Mouse (Mus musculus) intestine, embryonic 15.5 days (tissue): ENCODE measurements around the gene Mpzl1. TPM values are rescaled to one million over a fixed set of nuclear protein-coding genes. Genes with fewer than 3 reads are reported as not detected.

Source experiments
- ATAC-seq: fragments of 200-750 bp; cut with Nextera tagmentation; 2 replicates; pipeline ENCODE4 v1.8.0; 2017; ENCODE audit warnings: moderate TSS enrichment, moderate library complexity
- H3K27ac ChIP-seq: fragments of 300-500 bp; sonication (generic); 2 replicates; pipeline ENCODE4 v1.5.1; 2015; ENCODE audit warnings: mild to moderate bottlenecking, inconsistent platforms
- H3K27me3 ChIP-seq: fragments of 300-500 bp; sonication (generic); replicated peaks from 2 replicates; pipeline ENCODE4 v1.6.1; 2015; ENCODE audit warnings: inconsistent platforms
- H3K36me3 ChIP-seq: fragments of 300-500 bp; sonication (generic); 2 replicates; pipeline ENCODE4 v1.6.1; 2015; ENCODE audit warnings: inconsistent platforms
- H3K4me1 ChIP-seq: fragments of 300-500 bp; sonication (generic); replicated peaks from 2 replicates; pipeline ENCODE4 v1.6.1; 2015; ENCODE audit warnings: inconsistent platforms
- H3K4me2 ChIP-seq: fragments of 300-500 bp; sonication (generic); replicated peaks from 2 replicates; pipeline ENCODE4 v1.6.1; 2015; ENCODE audit warnings: mild to moderate bottlenecking, inconsistent platforms
- H3K4me3 ChIP-seq: fragments of 300-500 bp; sonication (generic); replicated peaks from 2 replicates; pipeline ENCODE4 v1.5.1; 2015; ENCODE audit warnings: inconsistent platforms
- H3K9ac ChIP-seq: fragments of 300-500 bp; sonication (generic); 2 replicates; pipeline ENCODE4 v1.6.1; 2015; ENCODE audit warnings: inconsistent platforms
- H3K9me3 ChIP-seq: fragments of 300-500 bp; sonication (generic); 2 replicates; pipeline ENCODE4 v1.6.1; 2016; ENCODE audit warnings: inconsistent platforms
- WGBS: fragments of 180-500 bp; shearing (Covaris S2); methylation state at CpG from one replicate; pipeline ENCODE4 v1.1.7; 2015; 5-methylcytosine and 5-hydroxymethylcytosine counted together
- polyA plus RNA-seq: library from polyadenylated mRNA; unstranded; fragments of >200 nt; fragmentation: Nextera tagmentation; extraction: Ambion mirVana; gene quantifications from 2 replicates; pipeline ENCODE4 v1.2.1, GENCODE M21; 2015

The Mpzl1 gene
- polyA plus RNA-seq, 1 experiment from 2014 or later, result 129 TPM

DNA sequence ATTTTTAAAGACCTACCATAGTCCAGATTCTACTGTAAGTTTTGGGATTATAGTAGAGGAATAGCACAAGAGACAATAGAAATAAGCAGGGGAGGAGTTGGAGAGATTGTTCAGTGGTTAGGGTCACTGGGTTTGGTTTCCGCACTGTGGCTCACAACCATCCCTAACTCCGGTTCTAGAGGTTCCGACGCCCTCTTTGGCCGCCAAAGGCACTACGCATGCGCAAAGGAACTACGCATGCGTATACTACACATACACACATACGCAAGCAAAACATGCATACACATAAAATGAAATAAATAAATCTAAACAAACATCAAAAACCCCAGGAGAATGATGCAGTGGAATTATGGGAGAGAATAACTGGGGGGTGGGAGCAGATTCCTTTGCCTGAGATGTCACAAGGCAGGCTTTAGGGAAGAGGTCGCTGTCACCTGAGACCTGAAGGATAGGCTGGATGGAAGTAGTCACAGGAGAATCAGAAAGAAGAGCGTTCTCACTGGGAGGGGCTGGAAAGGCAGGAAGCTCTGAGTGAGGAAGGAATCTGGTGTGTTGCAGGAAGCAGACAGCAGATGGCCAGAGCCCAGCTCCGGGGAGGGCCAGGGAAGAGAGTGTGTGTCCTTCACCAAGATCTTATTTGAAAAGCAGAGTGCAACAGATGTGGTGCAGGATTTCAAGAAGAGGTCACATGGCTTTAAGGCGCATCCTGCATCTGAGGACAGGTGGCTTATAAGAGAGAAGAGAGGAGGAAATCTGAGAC, 19.0 kb upstream of the Mpzl1 start:
- H3K9me3 ChIP-seq, result no peaks in the 10 kb centered on the region
- peaks cover 8% of the 10 kb centered on the region for H3K36me3 ChIP-seq
- no peak overlapping the region for H3K9ac ChIP-seq
- H3K4me1 ChIP-seq, result 0 out of 2 replicates have a peak, but pooled peaks cover 5% of the 10 kb centered on the region
- 75% methylated on average over 14 of the region's 14 CpGs for WGBS
- no peak overlapping the region for H3K27ac ChIP-seq
- no peak overlapping the region for H3K4me3 ChIP-seq
- H3K27me3 ChIP-seq, result no peaks in the 10 kb centered on the region
- peak; percentile 29; the same call in 1 of the 2 replicates for ATAC-seq
- no peak overlapping the region for H3K4me2 ChIP-seq

DNA sequence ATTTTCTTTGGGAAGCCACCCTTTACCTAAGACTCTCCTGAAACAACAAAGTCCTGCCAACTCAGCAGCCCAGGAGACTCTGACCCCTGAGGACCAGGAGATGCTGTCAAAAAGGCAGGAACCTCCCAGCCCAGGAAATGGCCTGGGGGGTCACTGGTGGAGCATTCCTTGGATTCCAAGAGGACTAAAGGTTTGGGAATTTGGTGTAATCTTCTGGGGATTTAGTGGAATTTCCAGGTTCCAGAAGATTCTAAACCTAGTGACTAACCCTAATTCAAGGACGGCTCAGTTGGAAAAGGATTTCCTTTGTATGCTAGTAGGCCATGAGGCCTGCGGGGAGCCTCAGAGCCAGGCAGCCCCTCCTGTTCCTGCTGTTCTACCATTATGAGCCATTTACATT, 18.2 kb upstream of the Mpzl1 start:
- Histone ChIP-seq H3K4me3 (no peak overlapping the region), H3K36me3 (peaks cover 2% of the 10 kb centered on the region), H3K27ac (no peak overlapping the region), H3K4me2 (no peak overlapping the region), H3K4me1 (0 out of 2 replicates have a peak, but pooled peaks cover 5% of the 10 kb centered on the region), H3K9me3 (no peaks in the 10 kb centered on the region), H3K27me3 (no peaks in the 10 kb centered on the region), H3K9ac (no peak overlapping the region)
- WGBS, result 75% methylated on average over 2 of the region's 2 CpGs
- no peak for ATAC-seq

DNA sequence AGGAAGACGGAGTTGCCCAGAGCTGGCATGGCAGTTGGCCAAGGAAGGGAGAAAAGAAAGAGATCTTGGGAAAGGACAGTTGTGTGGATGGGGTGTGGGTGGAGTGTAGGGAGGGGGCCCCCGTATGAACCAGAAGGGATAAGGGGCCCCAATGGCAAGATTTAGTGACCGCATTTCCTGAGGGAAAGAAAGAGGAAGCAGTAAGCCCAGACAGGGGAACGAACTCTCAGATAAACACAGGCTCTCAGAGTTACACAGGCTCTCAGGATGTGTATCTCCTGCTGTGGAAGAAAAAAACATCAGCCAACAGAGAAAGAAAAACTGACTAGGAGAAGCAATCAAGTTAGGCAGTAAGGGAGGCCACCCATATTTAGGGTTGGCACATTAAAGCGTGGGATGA, 16.8 kb upstream of the Mpzl1 start:
- Histone ChIP-seq H3K36me3 (no peaks in the 10 kb centered on the region; the same call in none of the 2 replicates), H3K4me1 (0 out of 2 replicates have a peak, but pooled peaks cover 5% of the 10 kb centered on the region), H3K9me3 (no peaks in the 10 kb centered on the region), H3K27me3 (no peaks in the 10 kb centered on the region), H3K9ac (no peak overlapping the region), H3K4me2 (no peak overlapping the region), H3K4me3 (no peak overlapping the region), H3K27ac (no peak overlapping the region)
- 46% methylated on average over 5 of the region's 5 CpGs for WGBS
- no peak; the same call in 1 of the 2 replicates for ATAC-seq

DNA sequence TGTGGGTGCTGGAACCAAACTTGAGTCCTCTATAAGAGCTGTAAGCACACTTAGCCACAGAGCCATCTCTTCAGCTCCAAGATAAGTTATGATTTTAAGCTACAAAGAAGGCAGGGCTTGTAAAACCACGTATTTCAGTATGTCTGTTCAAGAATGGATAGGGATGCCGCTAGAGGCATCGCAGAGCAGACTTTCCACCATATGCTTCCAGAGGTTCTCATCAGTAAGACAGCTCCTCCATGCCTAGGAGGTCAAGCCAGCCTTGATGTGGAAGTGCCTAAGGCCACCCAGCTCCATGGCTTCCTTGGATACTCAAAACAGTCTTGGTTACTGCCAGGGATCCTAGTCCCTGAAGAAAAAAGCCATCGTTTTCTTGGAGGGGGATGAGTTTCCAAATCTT, 10.8 kb upstream of the Mpzl1 start:
- no peaks in the 10 kb centered on the region for H3K27me3 ChIP-seq
- no peaks in the 10 kb centered on the region for H3K4me1 ChIP-seq
- H3K4me3 ChIP-seq, result no peak overlapping the region
- no peak overlapping the region for H3K4me2 ChIP-seq
- H3K36me3 ChIP-seq, result no peaks in the 10 kb centered on the region
- no peak for ATAC-seq
- no peak overlapping the region for H3K27ac ChIP-seq
- WGBS, result 72% methylated on average over 4 of the region's 4 CpGs
- H3K9ac ChIP-seq, result no peak overlapping the region
- no peaks in the 10 kb centered on the region for H3K9me3 ChIP-seq

DNA sequence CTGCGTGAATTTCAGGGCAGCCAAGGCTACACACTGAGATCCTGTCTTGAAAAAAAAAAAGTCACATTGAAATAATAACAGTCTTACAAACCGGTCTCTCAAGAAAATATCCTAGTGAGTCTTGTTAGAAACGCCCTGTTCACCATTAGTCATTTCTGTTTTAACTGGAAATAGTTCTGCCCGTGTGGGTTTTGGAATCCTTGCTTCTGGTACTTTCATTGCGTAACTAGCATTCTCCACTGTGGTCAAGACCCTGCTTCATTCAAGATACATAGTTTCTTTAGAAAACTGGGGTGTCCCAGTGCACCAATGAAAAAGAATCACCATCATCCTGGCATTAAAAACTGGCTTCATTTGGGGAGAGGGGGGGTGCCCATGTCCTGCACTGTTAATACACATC, 9.4 kb upstream of the Mpzl1 start:
- H3K36me3 ChIP-seq, result no peaks in the 10 kb centered on the region
- no peak overlapping the region for H3K9ac ChIP-seq
- no peak overlapping the region for H3K27ac ChIP-seq
- WGBS, result 64% methylated on average over 5 of the region's 5 CpGs
- peaks cover 5% of the 10 kb centered on the region; the same call in 1 of the 2 replicates for H3K4me1 ChIP-seq
- H3K27me3 ChIP-seq, result no peaks in the 10 kb centered on the region
- H3K4me2 ChIP-seq, result no peak overlapping the region
- H3K4me3 ChIP-seq, result no peak overlapping the region
- H3K9me3 ChIP-seq, result no peaks in the 10 kb centered on the region
- ATAC-seq, result no peak

DNA sequence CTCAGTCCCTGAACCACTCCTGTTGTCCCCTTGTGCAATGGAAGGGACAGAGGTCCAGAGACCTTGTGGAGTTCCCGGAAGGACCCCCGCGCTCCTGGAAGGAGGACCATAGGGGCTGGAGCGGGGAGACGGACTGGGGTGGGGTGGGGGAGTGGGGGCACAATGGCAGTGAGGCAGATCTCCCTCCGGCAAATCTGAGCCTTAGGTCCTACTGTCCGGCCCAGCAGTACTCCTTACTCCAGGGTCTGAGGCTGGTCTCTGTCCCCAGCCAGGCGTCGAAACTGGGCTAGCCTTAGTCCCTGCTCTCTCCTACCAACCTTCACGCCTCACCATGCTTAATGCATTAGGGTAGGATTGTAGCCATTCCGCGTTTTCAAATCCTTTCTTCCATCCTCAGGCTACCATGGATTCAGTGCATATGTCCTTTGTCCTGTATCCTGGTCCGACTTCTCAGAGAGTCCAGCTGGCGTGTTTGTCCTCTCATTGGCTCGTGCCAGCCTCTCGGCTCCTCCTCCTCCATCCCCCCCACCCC, 8.5 kb upstream of the Mpzl1 start:
- ATAC-seq, result peak; percentile 71
- Histone ChIP-seq H3K4me2 (peak overlapping the region; percentile 77), H3K4me3 (peak overlapping the region; percentile 83), H3K27ac (peak overlapping the region; percentile 94), H3K9me3 (no peaks in the 10 kb centered on the region), H3K9ac (peak overlapping the region; percentile 93), H3K36me3 (no peaks in the 10 kb centered on the region), H3K4me1 (peaks cover 5% of the 10 kb centered on the region; the same call in 1 of the 2 replicates), H3K27me3 (no peaks in the 10 kb centered on the region)
- under 1% methylated on average over 16 of the region's 16 CpGs for WGBS

DNA sequence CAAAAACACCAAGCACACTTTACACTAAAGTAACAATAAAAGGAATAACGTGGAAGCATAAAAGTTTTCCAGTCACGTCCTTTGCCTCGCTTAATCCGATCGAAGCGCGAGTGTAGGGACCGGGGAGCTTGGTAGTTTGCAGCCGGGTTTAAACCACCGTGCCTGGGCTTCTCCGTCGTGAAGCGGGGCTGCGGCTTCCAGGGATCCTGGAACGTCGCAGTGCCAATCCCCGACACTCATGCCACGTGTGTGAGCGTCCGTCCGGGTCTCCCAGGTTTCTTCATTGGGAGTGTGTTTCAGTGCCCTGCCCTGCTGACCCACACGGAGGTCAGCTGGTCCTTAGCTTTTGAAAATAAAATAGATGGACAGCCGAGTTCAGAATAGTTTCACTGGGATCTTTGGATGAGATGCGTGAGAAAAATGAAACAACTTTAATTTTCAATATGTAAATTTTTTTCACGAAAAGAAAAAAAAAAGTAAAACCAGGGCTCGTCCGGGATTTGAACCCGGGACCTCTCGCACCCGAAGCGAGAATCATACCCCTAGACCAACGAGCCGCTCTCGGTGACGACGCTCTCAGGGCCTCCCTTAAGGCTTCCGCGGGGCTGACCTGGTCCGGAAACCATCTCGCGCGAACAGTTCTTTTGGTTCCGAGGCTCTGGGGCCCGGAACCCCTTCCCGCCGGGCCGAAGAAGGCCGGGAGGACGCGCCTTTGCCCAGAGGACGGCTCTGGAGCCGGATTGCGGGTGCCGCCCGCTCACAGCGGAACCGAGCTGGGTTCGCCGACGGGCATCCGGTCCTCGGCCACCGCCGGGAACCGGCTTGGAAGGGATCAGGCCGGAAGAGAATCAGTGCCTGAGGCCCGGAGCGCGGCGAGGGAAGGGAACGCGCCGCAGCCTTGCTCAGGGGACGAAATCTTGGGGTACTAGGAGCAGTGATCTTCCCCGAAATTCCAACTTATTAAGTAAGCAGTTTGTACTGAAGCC, 7.7 kb upstream of the Mpzl1 start:
- ATAC-seq, result peak; percentile 92
- under 1% methylated on average over 75 of the region's 75 CpGs for WGBS
- H3K4me2 ChIP-seq, result peak overlapping the region; percentile 77
- H3K4me1 ChIP-seq, result peaks cover 5% of the 10 kb centered on the region; the same call in 1 of the 2 replicates
- H3K9me3 ChIP-seq, result no peaks in the 10 kb centered on the region
- peak overlapping the region; percentile 83 for H3K4me3 ChIP-seq
- H3K27me3 ChIP-seq, result no peaks in the 10 kb centered on the region
- no peaks in the 10 kb centered on the region for H3K36me3 ChIP-seq
- H3K27ac ChIP-seq, result peak overlapping the region; percentile 94
- H3K9ac ChIP-seq, result peak overlapping the region; percentile 93

DNA sequence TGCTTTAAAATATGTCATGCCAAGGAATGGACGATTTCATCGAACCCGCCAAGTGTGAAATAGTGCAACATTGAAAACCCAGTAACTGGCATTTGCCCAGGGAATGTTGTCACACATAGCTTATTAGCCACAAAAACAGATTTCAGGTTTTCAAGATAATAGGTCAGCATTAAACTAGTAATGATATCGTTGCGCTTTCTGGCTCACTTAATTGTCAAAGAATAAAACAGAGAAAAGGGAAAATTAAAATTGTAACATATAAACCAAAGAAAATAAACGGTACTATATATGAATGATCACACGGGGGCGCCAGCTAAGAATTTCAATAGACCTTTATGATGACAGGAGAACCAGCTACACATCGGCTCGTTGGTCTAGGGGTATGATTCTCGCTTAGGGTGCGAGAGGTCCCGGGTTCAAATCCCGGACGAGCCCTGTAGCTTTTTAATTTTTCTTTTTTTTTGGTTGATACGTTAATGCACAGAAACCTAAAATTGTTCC, 7.0 kb upstream of the Mpzl1 start:
- peak overlapping the region; percentile 57 for H3K4me2 ChIP-seq
- no peak overlapping the region; the same call in 1 of the 2 replicates for H3K27ac ChIP-seq
- peak; percentile 68 for ATAC-seq
- H3K27me3 ChIP-seq, result no peaks in the 10 kb centered on the region
- H3K4me1 ChIP-seq, result peaks cover 5% of the 10 kb centered on the region; the same call in 1 of the 2 replicates
- H3K36me3 ChIP-seq, result no peaks in the 10 kb centered on the region
- no peaks in the 10 kb centered on the region for H3K9me3 ChIP-seq
- peak overlapping the region; percentile 83 for H3K4me3 ChIP-seq
- no peak overlapping the region for H3K9ac ChIP-seq
- 7% methylated on average over 16 of the region's 16 CpGs for WGBS

DNA sequence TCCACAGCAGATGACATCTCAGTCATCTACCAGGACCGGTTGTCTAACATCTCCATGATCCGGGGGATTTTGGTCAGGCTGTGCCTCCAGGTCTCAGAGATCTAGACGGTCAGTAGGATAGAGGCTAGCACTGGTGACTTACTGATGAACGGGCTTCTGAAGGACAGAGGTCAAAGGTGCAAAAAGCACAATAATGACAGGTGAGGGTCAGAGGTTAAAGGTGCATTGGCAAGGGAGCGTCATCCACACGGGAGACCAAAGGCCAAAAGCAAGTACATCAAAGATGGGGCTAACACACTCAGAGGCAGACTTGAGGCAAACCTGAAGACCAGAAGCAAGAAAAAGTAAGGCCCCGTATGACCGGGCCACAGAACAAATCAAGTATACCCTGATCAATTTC, 2.0 kb upstream of the Mpzl1 start:
- ATAC-seq, result no peak
- Histone ChIP-seq H3K4me3 (no peak overlapping the region), H3K4me2 (no peak overlapping the region), H3K27me3 (no peaks in the 10 kb centered on the region), H3K9ac (no peak overlapping the region), H3K36me3 (no peaks in the 10 kb centered on the region), H3K27ac (no peak overlapping the region), H3K4me1 (peaks cover 23% of the 10 kb centered on the region), H3K9me3 (no peaks in the 10 kb centered on the region)
- 81% methylated on average over 8 of the region's 8 CpGs for WGBS

DNA sequence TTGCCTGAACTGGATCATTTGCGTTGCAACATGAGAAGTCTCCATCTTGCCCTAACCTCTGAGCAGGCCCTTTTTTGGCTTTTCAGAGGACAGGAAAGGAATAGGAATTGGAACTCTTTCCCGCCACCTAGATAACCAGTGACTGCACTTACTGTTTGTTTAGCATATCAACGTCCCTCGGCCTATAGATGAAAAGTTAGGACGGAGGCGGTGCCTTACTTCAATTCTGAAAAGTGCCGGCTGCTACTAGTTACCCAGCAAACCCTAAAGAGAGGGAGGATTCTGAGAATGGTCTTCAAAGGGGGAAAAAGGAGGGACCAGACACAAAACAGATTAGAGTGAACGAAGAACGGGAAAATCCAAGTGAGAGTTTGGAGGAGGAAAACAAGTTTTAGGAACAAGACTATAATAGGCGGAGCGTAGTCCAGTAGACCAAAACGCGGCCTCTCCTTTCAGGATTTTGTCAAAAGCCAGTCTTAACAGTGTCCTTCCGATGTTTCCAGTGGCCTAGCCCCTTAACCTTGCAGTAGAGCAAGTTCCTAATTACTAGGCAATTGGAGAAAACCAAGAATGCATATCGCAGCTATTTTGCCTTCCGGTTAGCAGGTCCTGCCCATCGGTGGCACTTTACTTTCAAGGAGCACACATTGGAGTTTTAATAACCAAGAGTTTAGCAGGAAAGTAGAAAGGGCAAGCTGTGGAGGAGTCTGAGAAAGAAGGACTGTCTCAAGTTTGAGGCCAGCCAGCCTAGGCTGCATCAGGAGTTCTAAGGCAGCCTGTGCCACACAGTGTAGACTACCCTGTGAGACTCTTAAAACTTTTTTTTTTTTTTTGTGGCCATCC, 938 bp upstream of the Mpzl1 start:
- H3K4me2 ChIP-seq, result peak overlapping the region; percentile 85
- ATAC-seq, result peak; percentile 14
- peak overlapping the region; percentile 91 for H3K4me3 ChIP-seq
- WGBS, result 27% methylated on average over 17 of the region's 17 CpGs
- no peaks in the 10 kb centered on the region for H3K36me3 ChIP-seq
- no peaks in the 10 kb centered on the region for H3K9me3 ChIP-seq
- H3K27me3 ChIP-seq, result no peaks in the 10 kb centered on the region
- H3K9ac ChIP-seq, result peak overlapping the region; percentile 51
- peak overlapping the region; percentile 99 for H3K27ac ChIP-seq
- H3K4me1 ChIP-seq, result peaks cover 29% of the 10 kb centered on the region

DNA sequence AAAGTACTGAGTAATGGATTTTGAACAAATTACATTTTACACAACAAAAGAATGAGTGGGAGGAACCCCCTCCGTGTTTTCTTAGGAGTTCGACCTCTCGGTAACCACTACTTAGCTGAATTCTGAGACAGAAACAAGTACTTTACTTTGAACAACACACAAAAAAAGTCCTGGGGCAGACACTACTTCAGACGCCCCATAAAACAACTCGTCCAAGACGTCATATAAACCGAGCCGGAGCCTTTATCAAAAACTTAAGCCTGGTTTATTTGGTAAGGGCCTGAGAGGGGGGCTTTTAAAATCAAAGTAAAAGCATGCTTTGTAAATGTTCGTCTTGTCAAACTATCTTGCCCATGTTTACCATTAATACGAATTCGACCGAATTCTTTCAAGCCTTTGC, 993 bp downstream of the Mpzl1 start:
- Histone ChIP-seq H3K9me3 (no peaks in the 10 kb centered on the region), H3K4me2 (peak overlapping the region; percentile 64), H3K27me3 (no peaks in the 10 kb centered on the region), H3K9ac (peak overlapping the region; percentile 78), H3K4me3 (peak overlapping the region; percentile 91), H3K4me1 (peaks cover 36% of the 10 kb centered on the region), H3K36me3 (no peaks in the 10 kb centered on the region), H3K27ac (no peak overlapping the region)
- whole genome bisulfite sequencing, result 2% methylated on average over 12 of the region's 12 CpGs
- no peak for ATAC-seq
